Mouse (Mus musculus): ENCODE data around the gene Cers1.
A peak's percentile ranks its signal among the peaks of the same experiment; 100 is the strongest.

Cers1 gene

DNA sequence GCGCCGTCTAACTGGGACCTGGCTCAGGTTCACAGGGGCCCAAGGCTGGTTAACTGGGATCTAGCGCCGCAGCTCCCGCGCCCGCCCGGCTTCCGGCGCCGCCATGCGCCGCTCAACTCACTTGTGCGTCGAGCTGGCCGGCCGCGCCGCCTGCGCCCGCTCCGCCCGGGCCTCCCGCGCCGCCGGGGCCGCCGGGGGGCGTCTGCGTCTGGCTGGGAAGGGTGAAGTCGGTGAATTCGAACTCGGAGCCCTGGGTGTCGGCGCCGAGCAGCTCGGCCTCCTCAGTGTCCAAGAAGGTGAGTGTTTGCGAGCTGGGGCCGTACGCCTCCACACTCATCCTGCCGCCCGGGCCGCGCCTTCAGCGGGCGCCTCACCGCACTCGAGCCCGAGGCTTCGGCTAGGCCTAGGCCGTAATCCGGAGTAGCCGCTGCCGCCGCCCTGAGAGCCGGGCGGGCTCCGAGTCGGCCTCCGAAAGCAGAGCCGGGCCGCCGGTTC is 37.1 kb downstream of the Cers1 start:
- DNase-seq (ENCODE audit: low read depth) = peak; percentile 71

DNA sequence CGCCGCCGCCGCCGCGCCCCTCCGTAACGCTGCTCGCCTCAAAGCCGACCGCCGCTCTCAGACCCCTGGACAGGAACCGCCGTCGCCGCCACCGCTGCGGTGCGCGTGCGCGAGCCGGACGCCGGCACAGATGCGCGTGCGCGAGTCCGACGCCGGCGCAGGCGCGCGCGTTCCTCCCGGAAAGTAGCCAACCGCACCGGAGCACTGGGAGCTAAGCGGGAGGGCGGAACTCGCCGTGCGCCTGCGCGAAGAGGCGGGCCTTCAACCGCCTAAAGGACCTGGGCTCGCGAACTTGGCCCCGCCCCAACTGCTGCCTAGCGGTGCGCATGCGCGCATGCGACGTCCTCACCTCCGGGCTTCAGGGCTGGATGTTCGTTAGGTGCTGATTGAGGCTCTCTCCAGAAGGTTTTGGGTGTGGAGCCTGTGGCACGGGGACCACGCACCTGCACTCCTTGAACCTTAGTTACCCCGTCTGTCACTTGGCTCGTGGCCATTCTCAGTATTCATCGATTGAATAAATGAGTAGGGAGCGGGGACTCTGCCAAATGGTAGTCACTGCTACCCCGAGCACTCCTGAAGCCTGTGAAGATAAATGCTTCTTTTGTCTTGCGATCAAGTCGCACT is 37.7 kb downstream of the Cers1 start, which contains the start of gene Upf1:
Upf1 (minus strand) TSS at position 85 of the 624 bp plus-strand sequence.
- peak; percentile 100 for DNase-seq (ENCODE audit: low read depth)

DNA sequence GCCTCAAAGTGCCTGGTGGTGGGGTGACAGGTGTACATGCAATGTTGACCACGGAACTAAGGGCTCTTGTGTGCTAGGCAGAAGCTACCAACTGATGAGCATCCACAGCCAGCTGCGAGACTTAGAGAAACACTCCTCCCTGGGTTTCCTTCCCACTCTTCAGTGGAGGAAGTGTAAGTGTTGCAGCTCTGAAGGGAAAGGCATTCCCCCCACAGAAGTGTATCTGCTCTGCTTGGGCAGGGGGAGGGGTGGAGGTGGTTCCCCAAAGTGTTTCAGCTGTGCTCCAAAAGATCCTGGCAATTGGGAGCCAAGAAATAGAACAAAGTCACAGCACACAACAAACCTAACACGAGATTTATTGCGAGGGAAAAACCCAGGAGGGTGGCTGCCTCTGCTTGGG is 38.4 kb downstream of the Cers1 start:
- DNase-seq (ENCODE audit: low read depth) = no peak

DNA sequence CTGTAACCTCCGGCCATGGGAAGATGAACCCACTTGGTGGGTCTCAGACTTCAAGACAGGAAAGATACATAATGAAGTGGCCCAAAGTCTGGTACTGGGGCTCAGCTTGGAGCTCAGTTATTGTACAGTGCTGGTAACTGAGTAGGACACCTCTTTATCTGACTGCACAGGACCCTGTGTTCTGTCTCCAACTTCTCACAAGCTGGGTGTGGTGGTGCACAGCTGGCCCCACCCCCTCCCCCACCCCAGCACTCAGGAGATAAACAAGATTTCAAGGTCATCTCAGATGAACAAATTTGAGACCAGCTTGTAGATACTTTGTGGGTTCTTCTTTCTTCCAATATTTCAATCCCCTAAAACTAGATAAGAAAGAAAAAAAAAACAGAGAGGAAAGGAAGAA is 40.5 kb downstream of the Cers1 start:
- no peak for DNase-seq (ENCODE audit: low read depth)

DNA sequence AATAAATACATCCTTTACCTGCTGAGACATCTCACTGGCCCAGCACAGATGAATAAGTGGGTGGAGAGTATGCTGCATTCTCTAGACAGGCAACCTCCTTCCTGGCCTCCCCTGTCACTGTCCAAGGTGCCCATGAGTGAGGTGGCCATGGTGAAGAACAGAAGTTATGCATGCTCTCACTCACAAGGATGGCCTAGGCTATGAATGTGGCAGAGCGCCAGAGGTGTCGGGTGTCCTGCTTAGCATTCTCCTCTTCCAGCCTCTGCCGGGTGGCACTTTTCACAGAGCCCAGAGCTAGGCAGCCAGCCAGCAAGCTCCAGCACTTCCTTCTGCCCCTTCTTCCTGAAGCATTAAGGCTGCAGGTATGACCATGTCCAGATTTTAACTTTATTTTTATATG is 43.8 kb downstream of the Cers1 start:
- DNase-seq (ENCODE audit: low read depth) = no peak

GRCm38 (mm10) chr8:70360769-70361168 is 45.2 kb downstream of the Cers1 start:
- peak; percentile 68 for DNase-seq (ENCODE audit: low read depth)

DNA sequence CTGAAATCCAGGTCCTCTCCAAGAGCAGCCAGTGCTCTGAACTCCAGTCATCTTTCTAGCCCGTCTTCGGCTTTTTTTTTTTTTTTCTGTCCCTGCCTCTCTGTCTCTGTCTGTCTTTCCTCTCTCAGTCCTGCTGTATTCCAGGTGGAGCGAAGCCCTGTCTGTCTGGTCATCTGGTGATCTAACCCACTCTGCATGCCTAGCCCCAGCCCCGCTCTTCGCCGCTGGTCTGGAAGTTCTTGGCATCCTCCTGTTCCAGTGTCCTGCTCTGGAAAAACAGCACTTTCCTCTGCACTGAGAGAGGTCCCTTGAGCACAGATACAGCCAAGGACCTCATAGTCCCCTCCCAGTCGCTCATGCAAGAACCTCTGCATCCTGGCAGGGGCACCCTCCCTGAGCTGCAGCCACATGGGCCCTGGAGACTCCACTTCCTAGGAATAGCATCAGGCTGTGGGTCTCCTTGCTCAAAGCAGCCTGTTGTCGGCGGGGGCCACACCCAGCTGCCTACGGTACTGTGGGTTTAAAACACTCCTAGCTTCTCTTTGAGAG is 46.0 kb downstream of the Cers1 start:
- DNase-seq (ENCODE audit: low read depth) = no peak

DNA sequence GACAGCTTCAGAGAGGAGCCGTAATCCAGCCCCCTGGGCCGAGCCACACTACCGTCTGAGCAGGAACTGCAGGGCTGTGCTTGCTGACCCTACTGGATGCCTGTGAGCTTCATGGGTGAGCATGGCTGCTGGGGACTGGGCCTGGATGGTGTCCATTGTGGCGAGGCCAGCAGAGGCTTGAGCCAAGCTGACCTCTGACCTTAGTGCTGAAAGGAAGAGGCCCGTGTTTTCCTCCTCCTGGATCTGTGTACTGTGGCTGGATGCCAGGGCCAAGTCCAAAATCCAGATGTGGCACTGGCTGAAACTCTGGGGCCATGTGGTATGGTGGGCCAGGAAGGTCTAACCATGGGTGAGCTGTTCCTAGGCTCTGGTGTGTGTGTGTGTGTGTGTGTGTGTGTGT is 48.5 kb downstream of the Cers1 start:
- no peak for DNase-seq (ENCODE audit: low read depth)

DNA sequence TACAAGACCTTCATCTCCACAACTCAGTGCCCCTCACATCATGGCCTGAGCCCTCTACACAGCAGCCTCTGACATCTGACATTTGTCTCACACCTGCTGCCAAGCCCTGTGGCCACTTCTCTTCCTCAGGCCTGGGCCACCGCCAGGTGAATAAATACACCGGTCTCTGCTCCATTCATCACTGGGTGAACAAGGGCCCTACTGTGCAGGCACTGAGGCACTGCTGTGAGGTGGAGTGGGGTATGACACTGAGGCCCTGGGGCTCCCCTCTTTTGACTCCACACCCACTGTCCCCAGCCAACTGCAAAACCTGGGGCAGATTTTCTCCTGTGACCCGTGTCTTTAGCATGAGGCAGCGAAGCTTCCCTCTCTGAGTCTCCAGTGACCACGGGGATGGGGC is 51.0 kb downstream of the Cers1 start:
- DNase-seq (ENCODE audit: low read depth) = no peak

DNA sequence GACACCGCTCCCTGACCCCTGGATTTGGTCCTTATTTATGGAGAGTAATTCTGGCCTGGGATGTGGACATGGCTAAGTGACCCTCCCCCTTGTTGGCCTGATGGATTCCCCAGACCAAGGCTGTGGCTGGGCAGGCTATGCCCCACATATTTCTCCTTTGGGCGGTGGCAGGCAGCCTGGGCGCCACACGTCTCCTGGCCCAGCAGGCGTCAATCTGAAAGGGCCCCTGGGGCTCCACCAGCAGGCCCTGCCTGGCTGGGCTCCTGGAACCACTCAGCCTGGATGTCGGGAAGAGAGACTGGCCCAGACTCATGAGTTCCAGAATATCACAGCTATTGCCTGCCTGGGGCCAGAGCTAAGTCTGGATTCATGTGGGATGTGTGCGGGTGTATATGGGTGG is 54.9 kb downstream of the Cers1 start:
- DNase-seq (ENCODE audit: low read depth) = no peak

- DNase-seq (ENCODE audit: low read depth) = no peak
These were observed 56.4 kb downstream of the Cers1 start for GRCm38 (mm10) chr8:70371951-70372350.

GRCm38 (mm10) chr8:70373397-70374317 is 58.1 kb downstream of the Cers1 start, which contains the start of gene Comp:
Comp (plus strand) TSS chr8:70373558.
- peak; percentile 27 for DNase-seq (ENCODE audit: low read depth)

- DNase-seq (ENCODE audit: low read depth) = peak; percentile 74
These were observed 58.8 kb downstream of the Cers1 start for GRCm38 (mm10) chr8:70374318-70374927.

DNA sequence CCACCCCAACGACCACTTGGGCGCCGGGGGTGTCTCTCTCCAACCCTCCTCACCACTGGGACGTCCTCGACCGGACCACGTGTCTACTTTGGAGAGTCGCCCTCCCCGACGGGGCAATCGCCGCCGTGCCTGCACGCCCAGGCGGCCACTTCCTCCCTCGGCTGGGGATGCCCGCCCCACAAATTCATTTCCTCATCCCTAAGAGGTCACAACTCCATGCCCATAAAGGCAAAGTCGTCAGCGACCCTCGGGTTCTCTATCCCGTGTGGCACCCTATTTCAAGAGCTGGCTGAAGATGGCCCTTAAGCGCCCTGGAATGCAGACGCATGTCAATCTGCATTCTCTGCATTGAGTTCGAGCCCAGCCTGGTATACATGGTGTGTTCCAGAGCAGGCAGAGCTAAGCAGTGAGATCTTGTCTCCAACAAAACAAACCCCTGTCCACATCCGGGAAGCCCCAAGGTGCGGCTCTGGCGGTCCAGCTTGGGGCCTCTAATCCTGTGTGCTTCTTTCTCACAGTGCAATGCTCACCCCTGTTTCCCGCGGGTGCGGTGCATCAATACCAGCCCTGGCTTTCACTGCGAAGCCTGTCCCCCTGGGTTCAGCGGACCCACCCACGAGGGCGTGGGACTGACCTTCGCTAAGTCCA is 59.8 kb downstream of the Cers1 start:
- DNase-seq (ENCODE audit: low read depth) = peak; percentile 63

DNA sequence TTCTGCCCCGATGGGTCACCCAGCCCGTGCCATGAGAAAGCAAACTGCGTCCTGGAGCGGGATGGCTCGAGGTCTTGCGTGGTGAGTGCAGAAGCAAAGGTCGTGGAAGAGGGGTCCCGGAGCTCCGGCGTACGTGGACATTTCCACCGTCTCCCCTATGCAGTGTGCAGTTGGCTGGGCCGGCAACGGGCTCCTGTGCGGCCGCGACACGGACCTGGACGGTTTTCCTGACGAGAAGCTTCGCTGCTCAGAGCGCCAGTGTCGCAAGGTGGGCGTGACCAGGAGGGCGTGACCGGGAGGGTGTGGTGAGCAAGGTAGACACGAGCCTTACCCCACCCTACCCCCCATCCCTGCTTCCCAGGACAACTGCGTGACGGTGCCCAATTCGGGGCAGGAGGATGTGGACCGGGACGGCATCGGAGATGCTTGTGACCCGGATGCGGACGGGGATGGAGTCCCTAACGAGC is 60.7 kb downstream of the Cers1 start:
- peak; percentile 54 for DNase-seq (ENCODE audit: low read depth)

DNA sequence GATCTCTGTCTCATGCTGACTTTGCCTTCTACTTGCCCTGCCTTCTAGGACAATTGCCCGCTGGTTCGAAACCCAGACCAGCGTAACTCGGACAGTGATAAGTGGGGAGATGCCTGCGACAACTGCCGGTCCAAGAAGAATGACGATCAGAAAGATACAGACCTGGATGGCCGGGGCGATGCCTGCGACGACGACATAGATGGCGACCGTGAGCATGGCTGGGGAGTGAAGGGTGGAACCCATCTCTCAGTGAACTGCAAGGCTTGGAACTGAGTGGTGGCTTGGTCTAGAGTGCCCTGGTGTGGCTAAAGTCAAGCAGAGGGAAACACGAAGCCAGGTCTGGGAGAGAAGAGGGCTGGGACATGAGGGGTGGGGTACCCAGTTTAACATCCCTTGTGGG is 61.5 kb downstream of the Cers1 start:
- peak; percentile 35 for DNase-seq (ENCODE audit: low read depth)

- no peak for DNase-seq (ENCODE audit: low read depth)
These were observed 64.5 kb downstream of the Cers1 start for GRCm38 (mm10) chr8:70380069-70380468.
